Mouse (Mus musculus): ENCODE data around the gene Exosc5. TPM values are rescaled to one million over a fixed set of nuclear protein-coding genes. Genes with fewer than 3 reads are reported as not detected.
A peak's percentile ranks its signal among the peaks of the same experiment; 100 is the strongest.

Exosc5 gene
- polyA plus RNA-seq, 1 experiment from 2014 or later, result 62.3 TPM

DNA sequence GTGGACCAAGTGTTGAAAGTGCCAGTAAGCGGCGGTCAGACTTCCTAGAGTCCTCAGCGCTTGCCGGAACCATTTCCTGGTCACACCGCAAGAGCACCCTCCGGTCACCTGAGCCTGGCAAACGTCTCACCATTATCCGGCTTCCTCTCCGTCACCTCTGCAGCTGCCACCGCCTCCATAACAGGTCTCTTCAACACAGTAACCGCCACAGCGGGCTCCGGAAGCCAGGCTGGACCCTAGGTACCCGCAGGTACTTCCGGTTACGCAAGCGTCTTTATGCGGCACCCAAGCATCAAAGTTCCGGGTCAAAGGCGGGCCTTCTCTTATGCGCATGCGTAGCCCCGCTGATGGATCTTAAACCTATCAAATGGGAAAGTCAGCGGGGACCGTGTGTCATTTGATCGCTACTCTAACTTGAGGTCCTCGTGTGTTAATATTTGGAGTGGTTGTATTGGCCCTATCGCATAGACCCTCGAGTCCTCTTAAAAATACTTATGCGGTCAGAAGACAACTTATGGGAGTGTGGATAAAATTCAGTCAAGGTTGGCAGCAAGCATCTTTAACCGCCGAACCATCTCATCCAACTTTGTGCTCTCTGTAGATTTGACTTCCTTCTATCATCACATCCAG, 59.9 kb downstream of the Exosc5 start, which contains the start of gene Ccdc97:
Gene Ccdc97 (minus strand): TSS at position 301 of the 630 bp plus-strand sequence.
- peak within 1 kb of the TSS; percentile 65 for H3K27ac ChIP-seq (replicated peaks; ENCODE audit: low read depth, low read length)
- no peaks in the 10 kb centered on the region for H3K9me3 ChIP-seq (ENCODE audit: control insufficient read depth, low read length)
- ATAC-seq (ENCODE audit: low read depth), result peak; percentile 87
- peaks cover 11% of the 10 kb centered on the region for H3K4me1 ChIP-seq (ENCODE audit: control insufficient read depth, insufficient read depth, low read length)
- no peaks in the 10 kb centered on the region for H3K27me3 ChIP-seq (replicated peaks; ENCODE audit: control insufficient read depth, insufficient read depth, low read length)
- H3K4me3 ChIP-seq (ENCODE audit: low read depth, low read length), result peak within 1 kb of the TSS; percentile 77
- WGBS, result 5% methylated on average over 29 of the region's 32 CpGs
- H3K36me3 ChIP-seq (ENCODE audit: control insufficient read depth, insufficient read depth, low read length), result peaks cover 63% of the 10 kb centered on the region
- H3K4me2 ChIP-seq (ENCODE audit: low read depth, low read length), result peak within 1 kb of the TSS; percentile 93
- peak; percentile 98 for DNase-seq (ENCODE audit: low spot score)
- H3K9ac ChIP-seq (ENCODE audit: low read depth, low read length), result peak within 1 kb of the TSS; percentile 80

DNA sequence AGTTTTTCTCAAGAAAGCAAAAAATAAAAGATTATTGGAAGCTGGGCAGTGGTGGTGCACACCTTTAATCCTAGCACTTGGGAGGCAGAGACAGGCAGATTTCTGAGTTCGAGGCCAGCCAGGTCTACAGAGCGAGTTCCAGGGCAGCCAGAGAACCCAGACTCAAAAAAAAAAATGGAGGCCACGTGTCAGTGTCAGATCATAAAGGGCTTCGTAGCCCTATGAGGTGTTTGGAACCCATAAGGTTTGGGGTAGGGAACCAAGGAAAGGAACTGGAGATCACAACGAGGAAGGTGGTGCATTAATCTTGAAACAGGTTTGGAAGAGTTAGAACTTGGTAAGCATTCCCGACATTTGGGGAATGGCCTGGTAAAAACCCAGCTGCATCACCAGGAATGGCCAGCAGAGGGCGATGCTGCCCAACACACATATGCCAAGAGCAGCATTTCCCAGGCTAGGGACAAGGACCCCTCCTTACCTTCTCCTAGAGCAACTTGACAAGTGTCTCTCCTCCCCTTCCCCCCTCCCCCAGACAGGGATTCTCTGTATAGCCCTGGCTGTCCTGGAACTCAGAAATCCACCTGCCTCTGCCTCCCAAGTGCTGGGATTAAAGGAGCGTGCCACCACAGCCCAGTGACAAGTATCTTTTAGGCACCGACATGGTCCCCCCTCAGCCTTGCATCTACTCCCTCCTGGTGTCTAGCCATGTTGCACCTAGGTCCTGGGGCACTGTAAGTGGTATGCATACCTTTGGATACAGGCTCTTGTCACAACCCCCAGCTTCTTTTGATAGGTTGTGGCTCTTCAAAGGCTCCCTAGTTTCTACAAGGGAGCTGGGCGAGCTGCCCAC, 61.0 kb downstream of the Exosc5 start:
- DNase-seq (ENCODE audit: low spot score) (peak; percentile 73), ATAC-seq (ENCODE audit: low read depth) (peak; percentile 45; the same call in 1 of the 2 replicates)
- H3K4me2 ChIP-seq (ENCODE audit: low read depth, low read length), result no peak overlapping the region; the same call in 1 of the 2 replicates
- no peaks in the 10 kb centered on the region for H3K9me3 ChIP-seq (ENCODE audit: control insufficient read depth, low read length)
- H3K27ac ChIP-seq (replicated peaks; ENCODE audit: low read depth, low read length), result peak overlapping the region; percentile 22; the same call in 1 of the 2 replicates
- H3K36me3 ChIP-seq (ENCODE audit: control insufficient read depth, insufficient read depth, low read length), result peaks cover 63% of the 10 kb centered on the region
- H3K4me1 ChIP-seq (ENCODE audit: control insufficient read depth, insufficient read depth, low read length), result peaks cover 11% of the 10 kb centered on the region
- H3K27me3 ChIP-seq (replicated peaks; ENCODE audit: control insufficient read depth, insufficient read depth, low read length), result no peaks in the 10 kb centered on the region
- H3K9ac ChIP-seq (ENCODE audit: low read depth, low read length), result no peak overlapping the region
- H3K4me3 ChIP-seq (ENCODE audit: low read depth, low read length), result peak overlapping the region; percentile 77; the same call in 1 of the 2 replicates
- WGBS, result 61% methylated on average over 10 of the region's 10 CpGs

GRCm38 (mm10) chr7:25720760-25721159, 61.8 kb downstream of the Exosc5 start:
- no peak for DNase-seq (ENCODE audit: low spot score)
- Histone ChIP-seq H3K9ac (ENCODE audit: low read depth, low read length) (no peak overlapping the region), H3K36me3 (ENCODE audit: control insufficient read depth, insufficient read depth, low read length) (peaks cover 63% of the 10 kb centered on the region), H3K4me3 (ENCODE audit: low read depth, low read length) (no peak overlapping the region), H3K4me2 (ENCODE audit: low read depth, low read length) (no peak overlapping the region), H3K4me1 (ENCODE audit: control insufficient read depth, insufficient read depth, low read length) (peaks cover 11% of the 10 kb centered on the region), H3K27me3 (replicated peaks; ENCODE audit: control insufficient read depth, insufficient read depth, low read length) (no peaks in the 10 kb centered on the region), H3K9me3 (ENCODE audit: control insufficient read depth, low read length) (no peaks in the 10 kb centered on the region), H3K27ac (replicated peaks; ENCODE audit: low read depth, low read length) (no peak overlapping the region)
- ATAC-seq (ENCODE audit: low read depth), result no peak
- 85% methylated on average over 5 of the region's 5 CpGs for WGBS

Other genes starting within 250 kb of the Exosc5 start
- 0.85 and 1.9 TPM in 2 replicates for gene Cxcl17, start 246.3 kb upstream of the Exosc5 start, polyA plus RNA-seq (2014; fragmentation: Nextera tagmentation; extraction: Ambion mirVana)
- 2.2 and 6.3 TPM in 2 replicates for gene Ceacam1, start 181.6 kb upstream of the Exosc5 start, polyA plus RNA-seq (2014; fragmentation: Nextera tagmentation; extraction: Ambion mirVana)
- 0.19 TPM in 1 of 2 replicates, not detected in the other for gene Ceacam2, start 119.3 kb upstream of the Exosc5 start, polyA plus RNA-seq (2014; fragmentation: Nextera tagmentation; extraction: Ambion mirVana)
- not detected in 2 replicates for gene Erich4, start 43.3 kb upstream of the Exosc5 start, polyA plus RNA-seq (2014; fragmentation: Nextera tagmentation; extraction: Ambion mirVana)
- 27.9 and 30.3 TPM in 2 replicates for gene Dmac2, start 39.8 kb upstream of the Exosc5 start, polyA plus RNA-seq (2014; fragmentation: Nextera tagmentation; extraction: Ambion mirVana)
- 5.6 and 5.8 TPM in 2 replicates for gene B3gnt8, start 32.5 kb upstream of the Exosc5 start, polyA plus RNA-seq (2014; fragmentation: Nextera tagmentation; extraction: Ambion mirVana)
- 47.0 and 54.4 TPM in 2 replicates for gene Bckdha, start 183 bp upstream of the Exosc5 start, polyA plus RNA-seq (2014; fragmentation: Nextera tagmentation; extraction: Ambion mirVana)
- gene Tmem91, start 16.0 kb downstream of the Exosc5 start, polyA plus RNA-seq (2014; fragmentation: Nextera tagmentation; extraction: Ambion mirVana), result 1.9 and 3.0 TPM in 2 replicates
- gene B9d2, start 21.6 kb downstream of the Exosc5 start, polyA plus RNA-seq (2014; fragmentation: Nextera tagmentation; extraction: Ambion mirVana), result 25.1 and 27.5 TPM in 2 replicates
- 3.0 and 3.9 TPM in 2 replicates for gene Tgfb1, start 27.8 kb downstream of the Exosc5 start, polyA plus RNA-seq (2014; fragmentation: Nextera tagmentation; extraction: Ambion mirVana)
- gene Ccdc97, start 59.9 kb downstream of the Exosc5 start, polyA plus RNA-seq (2014; fragmentation: Nextera tagmentation; extraction: Ambion mirVana), result 25.1 and 28.0 TPM in 2 replicates
- 65.9 and 71.9 TPM in 2 replicates for gene Hnrnpul1, start 95.6 kb downstream of the Exosc5 start, polyA plus RNA-seq (2014; fragmentation: Nextera tagmentation; extraction: Ambion mirVana)
- 114 and 116 TPM in 2 replicates for gene Axl, start 129.5 kb downstream of the Exosc5 start, polyA plus RNA-seq (2014; fragmentation: Nextera tagmentation; extraction: Ambion mirVana)
- 4.1 TPM in 2 replicates for gene Cyp2s1, start 157.7 kb downstream of the Exosc5 start, polyA plus RNA-seq (2014; fragmentation: Nextera tagmentation; extraction: Ambion mirVana)
- gene Cyp2b10, start 238.5 kb downstream of the Exosc5 start, polyA plus RNA-seq (2014; fragmentation: Nextera tagmentation; extraction: Ambion mirVana), result not detected in 2 replicates